Mouse (Mus musculus) common myeloid progenitor, adult 5-6 weeks (primary cell): ENCODE data around the gene Mybph. TPM values are rescaled to one million over a fixed set of nuclear protein-coding genes. Genes with fewer than 3 reads are reported as not detected.
"Not testable (repeated sequence)": the region's sequence is repeated elsewhere in the genome, so short reads cannot be mapped to it uniquely, and the experiment has no call there.

Experiments used
- ATAC-seq: replicated peaks from 2 replicates; pipeline ENCODE4 v1.8.0; 2016; ENCODE audit warnings: low read depth, mild to moderate bottlenecking, moderate TSS enrichment, inconsistent platforms; ENCODE audit not compliant: poor library complexity, severe bottlenecking
- total RNA-seq: library from RNA; stranded (forward); fragments of 200-1000, 187-1606 nt; gene quantifications from 2 replicates; pipeline ENCODE4 v1.2.3, GENCODE M21; 2017

Mybph gene
- total RNA-seq, 1 experiment from 2014 or later = not detected

DNA sequence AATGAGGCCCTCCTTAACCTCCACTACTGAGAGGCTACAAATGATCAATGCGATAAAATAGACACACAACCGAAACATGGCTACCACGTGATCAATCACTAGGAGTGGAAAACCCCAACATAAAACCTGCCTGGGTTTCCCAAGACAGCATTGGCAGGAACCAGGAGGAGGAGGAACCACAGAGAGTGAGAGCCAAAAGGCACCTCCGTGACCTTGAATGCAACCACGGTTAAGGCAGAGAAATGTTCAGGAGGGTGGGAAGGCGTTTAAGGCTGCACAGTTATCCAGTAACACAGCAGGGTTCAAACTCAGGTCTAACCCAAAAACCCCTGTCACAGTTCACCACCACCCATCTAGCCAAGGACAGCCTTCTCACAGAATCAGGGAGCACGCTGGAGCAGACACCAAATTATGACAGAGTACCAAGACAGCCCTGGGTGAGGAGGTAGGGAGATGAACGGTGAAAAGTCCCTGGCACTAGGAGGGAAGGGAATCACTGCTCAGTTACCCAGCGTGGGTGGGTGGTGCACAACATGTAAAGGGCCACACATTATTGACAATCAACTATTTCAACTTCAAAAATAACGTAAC is 37.5 kb downstream of the Mybph start:
- no peak for ATAC-seq

GRCm38 (mm10) chr1:134231270-134231669 is 38.0 kb downstream of the Mybph start:
- ATAC-seq = no peak

DNA sequence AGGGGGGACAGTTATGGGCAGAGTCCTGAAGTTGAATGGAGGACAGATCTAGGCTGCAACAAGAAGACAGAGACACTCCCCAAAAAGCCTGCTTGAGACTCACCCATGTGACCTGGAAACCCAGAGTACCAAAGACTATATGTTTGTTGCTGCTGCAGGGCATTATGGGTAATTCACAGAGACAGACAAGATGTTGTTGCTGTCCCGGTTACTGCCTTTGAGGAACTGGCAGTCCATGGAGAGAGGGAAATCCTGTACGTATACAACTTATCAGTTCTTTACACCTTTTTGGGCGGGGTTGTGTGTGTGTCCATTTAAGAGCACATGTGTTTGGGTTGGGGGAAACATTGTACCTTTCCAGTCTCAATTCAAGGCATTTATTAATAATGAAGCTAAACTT is 38.4 kb downstream of the Mybph start:
- no peak for ATAC-seq

GRCm38 (mm10) chr1:134232326-134232725 is 39.1 kb downstream of the Mybph start:
- ATAC-seq = no peak

GRCm38 (mm10) chr1:134232778-134233531 is 39.7 kb downstream of the Mybph start:
- ATAC-seq = peak; percentile 59; the same call in 1 of the 2 replicates

DNA sequence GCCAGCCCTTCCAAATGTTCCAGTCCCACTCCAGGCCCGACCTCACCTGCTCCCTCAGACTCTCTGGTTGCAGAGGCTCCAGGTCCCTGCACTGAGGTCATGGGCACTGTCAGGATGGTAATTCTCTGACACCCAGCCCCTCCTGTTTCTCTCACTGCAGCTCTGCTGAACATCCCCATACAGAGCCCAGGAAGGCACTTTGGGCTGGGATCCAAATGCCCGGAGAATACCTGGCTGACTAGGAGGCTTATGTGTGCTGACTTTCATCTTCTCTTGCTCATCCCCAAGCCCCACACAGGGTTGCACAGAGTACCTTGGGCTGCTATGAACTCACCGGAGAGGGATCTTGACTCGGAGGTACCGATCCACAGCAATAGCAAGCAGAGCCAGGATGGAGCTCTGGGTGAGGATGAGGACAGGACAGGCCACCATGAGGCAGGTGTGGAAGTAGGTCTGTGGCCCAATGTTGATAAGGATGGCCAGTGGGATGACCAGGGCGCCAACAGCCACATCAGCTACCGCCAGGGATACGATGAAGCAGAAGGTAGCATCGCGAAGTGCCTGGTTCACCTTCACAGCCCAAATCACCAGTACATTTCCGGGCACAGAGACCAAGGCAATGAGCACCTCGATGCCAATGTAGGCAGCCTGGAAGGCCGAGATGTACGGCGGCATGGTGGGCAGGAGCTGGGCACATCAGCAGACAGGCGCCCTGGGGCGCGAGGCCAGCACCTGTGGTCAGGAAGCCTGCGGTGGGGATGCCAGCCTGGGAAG is 40.6 kb downstream of the Mybph start:
- ATAC-seq = 0 out of 2 replicates have a peak, but pooled peaks have one; percentile 19

GRCm38 (mm10) chr1:134234455-134235390 is 41.5 kb downstream of the Mybph start:
- ATAC-seq = no peak

- ATAC-seq = no peak
These were observed 42.2 kb downstream of the Mybph start, which contains the start of gene Adora1 for GRCm38 (mm10) chr1:134235391-134235921. Adora1 (minus strand) TSS chr1:134235431.

- ATAC-seq = no peak
These were observed 42.9 kb downstream of the Mybph start for GRCm38 (mm10) chr1:134236142-134236541.

DNA sequence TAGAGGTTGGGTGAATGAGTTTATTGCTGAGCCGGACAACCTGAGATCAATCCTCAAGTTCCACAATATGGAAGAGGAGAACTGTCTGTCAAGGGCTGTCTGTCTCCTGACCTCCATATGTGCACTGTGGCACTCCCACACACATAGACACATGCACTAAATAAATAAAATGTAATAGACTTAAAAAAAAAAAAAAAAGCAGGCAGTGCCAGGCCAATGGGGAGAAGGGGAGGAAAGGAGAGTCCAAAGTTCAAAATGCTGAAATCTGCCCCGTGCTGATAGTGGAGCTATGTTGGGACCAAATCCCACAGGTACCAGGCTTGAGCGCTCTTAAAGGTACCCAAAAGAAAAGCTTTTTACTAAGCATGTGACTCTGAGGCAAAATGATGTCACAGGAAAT is 44.2 kb downstream of the Mybph start:
- ATAC-seq = no peak

DNA sequence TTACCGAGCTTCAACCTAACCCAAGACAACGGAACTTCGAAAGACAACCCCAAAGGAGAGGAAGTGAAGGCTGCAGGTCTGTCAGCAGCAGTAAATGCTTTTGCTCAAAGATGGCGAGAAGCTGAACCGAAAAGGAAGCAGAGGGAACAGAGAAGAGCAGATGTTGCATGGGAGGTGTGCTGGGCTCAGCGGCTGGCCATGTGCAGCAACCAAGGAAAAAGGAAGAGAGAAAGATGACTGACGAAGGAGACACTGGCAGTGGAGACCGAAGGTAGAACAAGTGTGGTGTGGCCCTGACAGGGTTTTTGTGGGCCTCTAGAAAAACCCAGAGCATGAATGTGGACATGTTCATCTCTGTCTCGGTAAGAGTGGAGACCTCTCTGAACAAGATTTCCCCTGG is 47.5 kb downstream of the Mybph start:
- ATAC-seq = no peak

DNA sequence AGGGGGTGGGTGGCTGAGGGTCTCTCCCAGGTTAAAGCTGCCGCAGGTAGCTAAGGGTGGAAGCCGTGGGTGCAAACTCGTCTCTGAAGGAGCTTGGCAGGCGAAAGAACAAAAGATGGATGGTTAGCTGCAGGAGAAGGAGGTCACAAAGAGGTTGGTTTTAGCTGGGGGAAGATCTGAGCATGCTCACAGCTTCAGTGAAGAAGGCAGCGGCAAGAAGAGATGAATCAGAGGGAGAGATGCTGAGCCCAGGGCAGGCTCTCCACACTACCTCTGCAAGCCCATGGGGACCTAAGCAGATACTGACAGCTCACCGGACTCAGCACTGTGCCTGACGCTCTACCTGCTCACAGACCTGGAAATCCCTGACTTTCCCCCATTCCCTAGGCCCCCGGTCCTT is 48.0 kb downstream of the Mybph start:
- ATAC-seq = no peak

DNA sequence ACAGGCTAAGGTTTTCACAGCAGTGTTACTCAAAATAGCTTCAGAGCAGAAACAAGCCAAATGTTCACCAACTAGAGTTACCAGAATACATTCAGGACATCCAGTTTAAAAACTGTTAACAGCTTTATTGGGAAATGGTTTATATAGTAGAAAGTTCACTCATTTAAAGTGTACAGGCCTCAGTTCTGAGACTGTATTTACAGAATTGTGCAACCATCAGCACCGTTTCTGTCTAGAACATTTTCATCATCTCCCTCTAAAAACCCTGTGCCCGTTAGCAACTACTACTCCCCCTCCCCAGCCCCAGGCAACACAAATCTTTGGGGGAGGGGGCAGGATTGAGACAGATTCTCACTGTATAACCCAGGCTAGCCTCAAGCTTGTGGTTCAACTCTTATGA is 49.0 kb downstream of the Mybph start:
- no peak for ATAC-seq

GRCm38 (mm10) chr1:134243505-134243904 is 50.3 kb downstream of the Mybph start:
- ATAC-seq = no peak

- peak; percentile 100 for ATAC-seq
These were observed 51.0 kb downstream of the Mybph start for GRCm38 (mm10) chr1:134243948-134244914.

DNA sequence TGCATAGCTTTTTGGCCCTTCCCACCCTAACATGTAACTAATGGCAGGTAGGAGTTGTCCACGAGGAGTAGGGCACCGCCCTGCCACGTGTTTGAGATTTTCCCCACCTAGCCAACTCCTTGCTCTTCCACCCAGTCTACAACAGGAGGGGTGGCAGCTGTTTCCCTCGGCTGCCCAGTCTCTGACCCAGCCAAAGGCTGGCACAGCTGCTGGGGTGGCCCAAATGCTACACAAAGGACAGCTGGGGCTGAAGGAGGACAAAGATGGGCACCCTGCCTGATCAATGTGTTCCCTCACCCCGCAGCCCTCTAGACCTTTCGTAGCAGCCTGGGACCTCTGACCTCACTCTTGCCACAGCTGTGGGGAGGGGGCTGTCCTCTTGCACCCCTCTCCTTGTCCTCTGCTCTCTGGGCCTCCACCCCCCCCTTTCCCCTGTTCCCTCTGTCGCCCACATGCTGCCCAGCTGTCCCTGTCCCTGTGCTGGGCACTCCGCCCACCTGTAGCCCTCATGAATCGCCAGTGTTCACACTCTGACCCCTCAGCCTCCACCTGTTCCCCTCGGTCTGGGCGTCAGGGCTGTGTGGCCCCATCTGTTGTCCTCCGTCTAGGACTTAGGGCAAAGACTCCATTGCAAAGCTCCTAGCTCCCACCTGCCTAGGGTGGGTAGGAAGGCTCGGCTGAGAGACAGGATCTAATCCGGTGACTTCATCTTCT is 51.9 kb downstream of the Mybph start:
- no peak for ATAC-seq

- no peak for ATAC-seq
These were observed 53.3 kb downstream of the Mybph start for GRCm38 (mm10) chr1:134246590-134246989.

- not testable (repeated sequence) for ATAC-seq
These were observed 56.4 kb downstream of the Mybph start for GRCm38 (mm10) chr1:134249681-134250080.
